ENCODE assay signal across 22 mouse cellular contexts in genomic region chr6:98796666-98797065, GRCm38 (mm10).
DNase-seq lines count a peak whose midpoint lies in the region.
"Had no signal": no experiment of that assay in that cellular context is flagged by ENCODE, and none has a peak within 500 bp of the region (broad histone marks: within the 10 kb centered on the region; RNA-seq: fewer than 3 reads in every experiment).

No protein-coding gene starts in this region.

- peak; percentile 6 for DNase-seq in gastrocnemius, postnatal 25 days
- DNase-seq in gastrocnemius, postnatal 36 days, result no peak
- DNase-seq in 3T3-L1 (ENCODE audit: low read depth, low spot score), result peak; percentile 16
- DNase-seq in lung, postnatal 10 days, result peak; percentile 20
- DNase-seq in lung, postnatal 36 days, result peak; percentile 40
- no peak for DNase-seq in spleen, postnatal 14 days (ENCODE audit: low spot score in 2 of 2)
- no peak for DNase-seq in thymus, postnatal 4 days
- DNase-seq in midbrain, embryonic 10.5 days (ENCODE audit: low spot score), result no peak
- DNase-seq: adrenal gland, adult 2 months; adrenal gland, postnatal 14 days; B cell, adult 2 months; cerebellum, adult 18-20 months; cerebellum, adult 9-10 months; cerebellum, postnatal 14 days; forebrain, postnatal 0 days had no signal

- no peaks in the 10 kb centered on the region for H3K36me3 ChIP-seq in midbrain, embryonic 10.5 days
- H3K36me3 ChIP-seq: forebrain, embryonic 10.5 days; G1E; hindbrain, embryonic 12.5 days; hindbrain, embryonic 15.5 days had no signal

- no peaks in the 10 kb centered on the region for H3K4me1 ChIP-seq in midbrain, embryonic 10.5 days
- H3K4me1 ChIP-seq: hindbrain, embryonic 12.5 days; hindbrain, embryonic 15.5 days had no signal

- H3K4me3 ChIP-seq in midbrain, embryonic 10.5 days, result no peak overlapping the region
- H3K4me3 ChIP-seq: forebrain, embryonic 10.5 days; forebrain, embryonic 13.5 days; hindbrain, embryonic 12.5 days; hindbrain, embryonic 15.5 days had no signal

- H3K27me3 ChIP-seq in midbrain, embryonic 10.5 days (ENCODE audit: low read depth, poor library complexity, severe bottlenecking), result no peaks in the 10 kb centered on the region
- H3K27me3 ChIP-seq: CH12.LX; forebrain, embryonic 13.5 days; hindbrain, embryonic 12.5 days; hindbrain, embryonic 15.5 days; Patski had no signal

- no peaks in the 10 kb centered on the region for H3K9me3 ChIP-seq in midbrain, embryonic 10.5 days (replicated peaks)
- H3K9me3 ChIP-seq: forebrain, embryonic 10.5 days; forebrain, embryonic 13.5 days; hindbrain, embryonic 12.5 days; hindbrain, embryonic 15.5 days had no signal

- no peak overlapping the region for H3K27ac ChIP-seq in midbrain, embryonic 10.5 days (replicated peaks)
- H3K27ac ChIP-seq: forebrain, embryonic 10.5 days; forebrain, embryonic 13.5 days; hindbrain, embryonic 12.5 days; hindbrain, embryonic 15.5 days had no signal

- WGBS in midbrain, embryonic 10.5 days, result 77% methylated on average over 4 of the region's 4 CpGs

- intact Hi-C loops in gastrocnemius, postnatal 36 days (cut with DNase I), result no loop called here

Comparison
In these comparisons a context has a peak if more than half of its experiments do, and no peak if none do; other contexts are left out.
1. DNase-seq: peak in gastrocnemius, postnatal 25 days (single experiment), 3T3-L1 (single experiment), lung, postnatal 10 days (single experiment) and lung, postnatal 36 days (single experiment); none in gastrocnemius, postnatal 36 days (0 of 2), spleen, postnatal 14 days (0 of 2), thymus, postnatal 4 days (single experiment) and midbrain, embryonic 10.5 days (single experiment).